Mouse (Mus musculus) stomach, embryonic 14.5 days (tissue): ENCODE data around the gene Sars. TPM values are rescaled to one million over a fixed set of nuclear protein-coding genes. Genes with fewer than 3 reads are reported as not detected.
A peak's percentile ranks its signal among the peaks of the same experiment; 100 is the strongest.

ENCODE experiments used
- ATAC-seq: fragments of 200-750 bp; cut with Nextera tagmentation; 2 replicates; pipeline ENCODE4 v1.8.0; 2017; ENCODE audit warnings: low read depth, moderate TSS enrichment; ENCODE audit not compliant: insufficient number of reproducible peaks, insufficient read depth, low FRiP score
- H3K27ac ChIP-seq: fragments of 300-500 bp; sonication (generic); 2 replicates; pipeline ENCODE4 v1.5.1; 2014; ENCODE audit warnings: mild to moderate bottlenecking, low read length, moderate library complexity, mixed read lengths
- H3K27me3 ChIP-seq: fragments of 300-500 bp; sonication (generic); 2 replicates; pipeline ENCODE4 v1.6.1; 2014; ENCODE audit warnings: low read length, control low read depth, mixed read lengths; ENCODE audit not compliant: control insufficient read depth, insufficient read depth
- H3K36me3 ChIP-seq: fragments of 300-500 bp; sonication (generic); 2 replicates; pipeline ENCODE4 v1.6.1; 2014; ENCODE audit warnings: mild to moderate bottlenecking, control low read depth, low read length, moderate library complexity, mixed read lengths; ENCODE audit not compliant: control insufficient read depth, insufficient read depth
- H3K4me1 ChIP-seq: fragments of 300-500 bp; sonication (generic); 2 replicates; pipeline ENCODE4 v1.6.1; 2014; ENCODE audit warnings: low read length, control low read depth, mixed read lengths; ENCODE audit not compliant: control insufficient read depth, insufficient read depth
- H3K4me2 ChIP-seq: fragments of 300-500 bp; sonication (generic); replicated peaks from 2 replicates; pipeline ENCODE4 v1.6.1; 2014; ENCODE audit warnings: low read depth, low read length, control low read depth
- H3K4me3 ChIP-seq: fragments of 300-500 bp; sonication (generic); 2 replicates; pipeline ENCODE4 v1.5.1; 2014; ENCODE audit warnings: low read depth, low read length, control low read depth
- H3K9ac ChIP-seq: fragments of 300-500 bp; sonication (generic); replicated peaks from 2 replicates; pipeline ENCODE4 v1.6.1; 2014; ENCODE audit warnings: low read depth, mild to moderate bottlenecking, control low read depth, low read length, moderate library complexity, mixed read lengths
- H3K9me3 ChIP-seq: fragments of 300-500 bp; sonication (generic); 2 replicates; pipeline ENCODE4 v1.6.1; 2016; ENCODE audit warnings: low read depth, low read length, control low read depth; ENCODE audit not compliant: control insufficient read depth
- WGBS: fragments of 180-500 bp; shearing (Covaris S2); extraction: QIAGEN DNeasy Blood & Tissue Kit; methylation state at CpG from one replicate; pipeline ENCODE4 v1.1.7; 2014; 5-methylcytosine and 5-hydroxymethylcytosine counted together
- polyA plus RNA-seq: library from polyadenylated mRNA; unstranded; fragments of >200 nt; fragmentation: Nextera tagmentation; extraction: Ambion mirVana; gene quantifications from 2 replicates; pipeline ENCODE4 v1.2.1, GENCODE M21; 2014

Gene Sars
- polyA plus RNA-seq, 1 experiment from 2014 or later = 115 TPM

- Histone ChIP-seq H3K27ac (peak overlapping the region; percentile 56; the same call in 1 of the 2 replicates), H3K4me2 (peak overlapping the region; percentile 88), H3K4me3 (peak overlapping the region; percentile 64), H3K36me3 (peaks cover 3% of the 10 kb centered on the region; the same call in 1 of the 2 replicates), H3K27me3 (0 out of 2 replicates have a peak, but pooled peaks cover 7% of the 10 kb centered on the region), H3K9ac (peak overlapping the region; percentile 57), H3K9me3 (peaks cover 17% of the 10 kb centered on the region), H3K4me1 (peaks cover 15% of the 10 kb centered on the region)
- WGBS = under 1% methylated on average over 45 of the region's 48 CpGs
- ATAC-seq = peak; percentile 75
Observed at GRCm38 (mm10) chr3:108415831-108416223, 29.2 kb downstream of the Sars start.

- peaks cover 17% of the 10 kb centered on the region for H3K9me3 ChIP-seq
- peaks cover 17% of the 10 kb centered on the region for H3K4me1 ChIP-seq
- peak within 1 kb of the TSS; percentile 56; the same call in 1 of the 2 replicates for H3K27ac ChIP-seq
- H3K4me3 ChIP-seq = peak within 1 kb of the TSS; percentile 64
- WGBS = 6% methylated on average over 65 of the region's 67 CpGs
- H3K4me2 ChIP-seq = peak within 1 kb of the TSS; percentile 88
- H3K9ac ChIP-seq = peak within 1 kb of the TSS; percentile 57
- peaks cover 3% of the 10 kb centered on the region; the same call in 1 of the 2 replicates for H3K36me3 ChIP-seq
- 0 out of 2 replicates have a peak, but pooled peaks cover 7% of the 10 kb centered on the region for H3K27me3 ChIP-seq
- peak; percentile 21; the same call in 1 of the 2 replicates for ATAC-seq
Observed at GRCm38 (mm10) chr3:108414857-108415830, 29.9 kb downstream of the Sars start, which contains the start of gene Celsr2. Celsr2 (minus strand) TSS chr3:108415552.

DNA sequence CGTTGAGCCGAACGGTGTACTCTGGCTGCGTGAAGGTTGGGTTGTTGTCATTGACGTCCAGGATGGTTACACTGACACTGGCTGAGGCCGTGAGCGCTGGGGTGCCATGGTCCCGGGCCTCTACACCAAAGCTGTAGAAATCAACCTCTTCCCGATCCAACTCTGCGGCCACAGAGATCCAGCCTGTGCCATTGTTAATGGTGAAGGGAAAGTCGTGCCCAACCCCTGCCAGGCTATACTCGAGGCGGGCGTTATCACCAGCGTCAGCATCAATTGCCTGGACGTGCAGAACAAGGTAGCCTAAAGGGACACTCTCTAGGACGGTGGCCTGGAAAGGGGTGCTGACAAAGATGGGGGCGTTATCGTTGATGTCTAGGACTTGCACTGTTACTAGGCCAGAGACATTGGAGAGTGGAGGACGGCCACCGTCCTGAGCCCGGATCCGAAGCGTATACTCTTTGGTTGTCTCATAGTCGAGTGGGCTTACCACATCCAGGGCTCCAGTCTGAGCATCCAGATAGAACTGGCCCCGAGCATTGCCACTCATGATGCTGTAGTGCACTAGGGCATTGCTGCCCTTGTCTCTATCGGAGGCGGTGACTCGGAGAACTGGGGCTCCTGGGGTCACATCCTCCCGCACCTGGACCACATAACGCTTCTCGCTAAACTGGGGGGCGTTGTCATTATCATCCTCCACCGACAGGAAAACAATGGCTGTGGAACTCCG is 31.2 kb downstream of the Sars start:
- 95% methylated on average over 35 of the region's 35 CpGs for WGBS
- Histone ChIP-seq H3K4me2 (no peak overlapping the region), H3K9ac (no peak overlapping the region), H3K27ac (no peak overlapping the region), H3K27me3 (0 out of 2 replicates have a peak, but pooled peaks cover 7% of the 10 kb centered on the region), H3K4me3 (no peak overlapping the region), H3K9me3 (peaks cover 17% of the 10 kb centered on the region), H3K36me3 (peaks cover 3% of the 10 kb centered on the region), H3K4me1 (peaks cover 17% of the 10 kb centered on the region)
- no peak for ATAC-seq

- H3K36me3 ChIP-seq = peaks cover 3% of the 10 kb centered on the region
- WGBS = 76% methylated on average over 8 of the region's 8 CpGs
- no peak overlapping the region for H3K9ac ChIP-seq
Observed at GRCm38 (mm10) chr3:108411754-108412121, 33.3 kb downstream of the Sars start.

DNA sequence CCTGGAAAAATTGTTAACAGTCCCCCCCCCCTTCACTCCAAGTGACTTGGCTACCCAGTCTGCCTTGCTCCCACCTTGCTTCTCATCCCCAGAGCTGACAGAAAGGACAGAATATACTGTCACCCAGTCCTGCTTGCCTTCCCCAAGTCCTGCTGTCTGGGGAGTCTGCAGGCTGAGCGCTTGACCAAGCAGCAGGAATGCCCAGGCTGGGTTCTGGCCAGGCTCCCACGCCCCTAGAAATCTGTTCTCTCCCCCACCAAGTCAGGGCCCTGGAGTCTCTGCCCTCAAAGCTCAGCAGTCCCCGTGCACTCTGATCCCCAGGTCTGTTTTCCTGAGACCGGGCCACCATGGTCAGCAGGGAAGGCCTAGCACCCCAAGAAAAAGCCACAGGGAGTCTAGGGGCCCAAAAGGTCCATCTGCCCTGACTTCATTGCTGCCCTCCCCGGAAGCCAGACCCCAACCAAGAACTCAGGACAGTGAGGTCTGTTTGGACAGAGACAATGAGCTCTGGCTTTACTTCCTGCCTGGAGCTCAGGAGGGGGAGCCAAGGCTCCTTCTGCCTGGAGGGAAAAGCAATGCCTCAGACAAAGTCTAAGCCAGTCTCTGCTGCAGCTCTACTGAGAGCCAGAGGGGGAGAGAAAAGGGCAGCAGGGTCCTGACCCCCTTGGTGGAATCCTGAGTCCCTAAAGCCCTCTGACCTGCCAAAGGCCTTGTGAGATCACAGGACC is 33.8 kb downstream of the Sars start:
- no peaks in the 10 kb centered on the region for H3K27me3 ChIP-seq
- WGBS = 57% methylated on average over 5 of the region's 5 CpGs
- H3K9me3 ChIP-seq = peaks cover 17% of the 10 kb centered on the region
- ATAC-seq = no peak
- peak overlapping the region; percentile 24 for H3K4me2 ChIP-seq
- peak overlapping the region; percentile 58; the same call in 1 of the 2 replicates for H3K27ac ChIP-seq
- H3K9ac ChIP-seq = no peak overlapping the region; the same call in 1 of the 2 replicates
- H3K4me1 ChIP-seq = peaks cover 15% of the 10 kb centered on the region
- peaks cover 3% of the 10 kb centered on the region for H3K36me3 ChIP-seq
- H3K4me3 ChIP-seq = peak overlapping the region; percentile 13

More at GRCm38 (mm10) chr3:108411754-108412121, 33.3 kb downstream of the Sars start:
- H3K9me3 ChIP-seq = peaks cover 17% of the 10 kb centered on the region
- H3K27ac ChIP-seq = peak overlapping the region; percentile 58; the same call in 1 of the 2 replicates
- ATAC-seq = 0 out of 2 replicates have a peak, but pooled peaks have one; percentile 14
- H3K4me3 ChIP-seq = 0 out of 2 replicates have a peak overlapping the region, but pooled peaks have one; percentile 5
- H3K4me1 ChIP-seq = peaks cover 15% of the 10 kb centered on the region
- H3K27me3 ChIP-seq = 0 out of 2 replicates have a peak, but pooled peaks cover 3% of the 10 kb centered on the region
- H3K4me2 ChIP-seq = peak overlapping the region; percentile 24

DNA sequence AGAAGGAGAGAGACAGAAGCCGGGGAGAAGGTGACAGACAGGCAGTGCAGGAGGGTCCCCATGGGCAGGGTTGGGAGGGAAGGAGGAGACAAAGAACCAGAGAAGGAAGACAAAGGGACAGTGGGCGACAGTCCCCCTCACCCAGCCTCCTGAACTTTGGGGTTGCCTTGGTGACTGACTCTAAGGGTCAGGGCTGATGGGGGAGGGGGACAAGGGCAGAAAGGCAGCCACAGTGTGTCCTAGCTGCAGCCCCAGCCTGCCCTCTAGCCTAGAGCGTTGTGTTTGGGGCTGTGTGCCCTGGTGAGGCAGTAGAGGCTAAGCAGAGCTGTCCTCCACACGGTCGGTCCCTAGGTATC is 34.7 kb downstream of the Sars start:
- no peaks in the 10 kb centered on the region for H3K27me3 ChIP-seq
- peak overlapping the region; percentile 24 for H3K4me2 ChIP-seq
- no peak overlapping the region; the same call in 1 of the 2 replicates for H3K9ac ChIP-seq
- peaks cover 3% of the 10 kb centered on the region for H3K36me3 ChIP-seq
- H3K4me1 ChIP-seq = peaks cover 15% of the 10 kb centered on the region
- peak overlapping the region; percentile 13 for H3K4me3 ChIP-seq
- 27% methylated on average over 5 of the region's 5 CpGs for WGBS
- 0 out of 2 replicates have a peak overlapping the region, but pooled peaks have one; percentile 21 for H3K27ac ChIP-seq
- H3K9me3 ChIP-seq = peaks cover 17% of the 10 kb centered on the region
- 0 out of 2 replicates have a peak, but pooled peaks have one; percentile 26 for ATAC-seq

GRCm38 (mm10) chr3:108409656-108410358 is 35.2 kb downstream of the Sars start:
- no peak overlapping the region for H3K4me3 ChIP-seq
- no peak for ATAC-seq
- 50% methylated on average over 8 of the region's 8 CpGs for WGBS
- H3K9me3 ChIP-seq = peaks cover 17% of the 10 kb centered on the region
- peak overlapping the region; percentile 24; the same call in 1 of the 2 replicates for H3K4me2 ChIP-seq
- H3K36me3 ChIP-seq = peaks cover 3% of the 10 kb centered on the region
- peaks cover 13% of the 10 kb centered on the region for H3K4me1 ChIP-seq
- no peaks in the 10 kb centered on the region for H3K27me3 ChIP-seq
- H3K27ac ChIP-seq = no peak overlapping the region
- no peak overlapping the region; the same call in 1 of the 2 replicates for H3K9ac ChIP-seq
